Mouse (Mus musculus) midbrain, embryonic 11.5 days (tissue): Measurements from ENCODE around the gene Topors. TPM values are rescaled to one million over a fixed set of nuclear protein-coding genes. Genes with fewer than 3 reads are reported as not detected.

Experiments used
- ATAC-seq: fragments of 200-750 bp; cut with Nextera tagmentation; 2 replicates; pipeline ENCODE4 v1.8.0; 2017; ENCODE audit warnings: moderate TSS enrichment, moderate library complexity; ENCODE audit not compliant: low FRiP score
- DNase-seq: peaks from one replicate; pipeline ENCODE4 v3.0.0; 2015; ENCODE audit warnings: low spot score; ENCODE audit errors: missing footprints
- H3K27ac ChIP-seq: fragments of 300-500 bp; sonication (generic); 2 replicates; pipeline ENCODE4 v1.5.1; 2014; ENCODE audit warnings: low read depth, low read length
- H3K27me3 ChIP-seq: fragments of 300-500 bp; sonication (generic); 2 replicates; pipeline ENCODE4 v1.6.1; 2014; ENCODE audit warnings: mild to moderate bottlenecking, low read length, moderate library complexity, mixed read lengths; ENCODE audit not compliant: control insufficient read depth, insufficient read depth
- H3K36me3 ChIP-seq: fragments of 300-500 bp; sonication (generic); 2 replicates; pipeline ENCODE4 v1.6.1; 2014; ENCODE audit warnings: mild to moderate bottlenecking, low read length, moderate library complexity, mixed read lengths; ENCODE audit not compliant: control insufficient read depth, insufficient read depth
- H3K4me1 ChIP-seq: fragments of 300-500 bp; sonication (generic); 2 replicates; pipeline ENCODE4 v1.6.1; 2014; ENCODE audit warnings: low read length; ENCODE audit not compliant: control insufficient read depth, insufficient read depth
- H3K4me2 ChIP-seq: fragments of 300-500 bp; sonication (generic); 2 replicates; pipeline ENCODE4 v1.6.1; 2014; ENCODE audit warnings: mild to moderate bottlenecking, moderate library complexity
- H3K4me3 ChIP-seq: fragments of 300-500 bp; sonication (generic); 2 replicates; pipeline ENCODE4 v1.5.1; 2014; ENCODE audit warnings: low read depth, low read length
- H3K9ac ChIP-seq: fragments of 300-500 bp; sonication (generic); 2 replicates; pipeline ENCODE4 v1.6.1; 2014; ENCODE audit warnings: low read length
- H3K9me3 ChIP-seq: fragments of 300-500 bp; sonication (generic); 2 replicates; pipeline ENCODE4 v1.6.1; 2016; ENCODE audit warnings: low read length; ENCODE audit not compliant: control insufficient read depth
- WGBS: fragments of 180-500 bp; shearing (Covaris S2); extraction: QIAGEN DNeasy Blood & Tissue Kit; methylation state at CpG from one replicate; pipeline ENCODE4 v1.1.7; 2014; 5-methylcytosine and 5-hydroxymethylcytosine counted together
- polyA plus RNA-seq: library from polyadenylated mRNA; unstranded; fragments of >200 nt; fragmentation: Nextera tagmentation; extraction: Ambion mirVana; gene quantifications from 2 replicates; pipeline ENCODE4 v1.2.1, GENCODE M21; 2014

Topors gene
- polyA plus RNA-seq, 1 experiment from 2014 or later, result 48.9 TPM

- peak; percentile 55 for ATAC-seq
- DNase-seq, result peak; percentile 89
- peaks cover 5% of the 10 kb centered on the region; the same call in 1 of the 2 replicates for H3K4me1 ChIP-seq
- H3K4me3 ChIP-seq, result peak overlapping the region; percentile 34
- WGBS, result 1% methylated on average over 17 of the region's 17 CpGs
- no peaks in the 10 kb centered on the region for H3K9me3 ChIP-seq
- peak overlapping the region; percentile 52 for H3K4me2 ChIP-seq
- H3K27ac ChIP-seq, result no peak overlapping the region
- no peaks in the 10 kb centered on the region for H3K36me3 ChIP-seq
- peak overlapping the region; percentile 35 for H3K9ac ChIP-seq
- no peaks in the 10 kb centered on the region for H3K27me3 ChIP-seq
These were observed 30.9 kb downstream of the Topors start for GRCm38 (mm10) chr4:40238483-40239408.

DNA sequence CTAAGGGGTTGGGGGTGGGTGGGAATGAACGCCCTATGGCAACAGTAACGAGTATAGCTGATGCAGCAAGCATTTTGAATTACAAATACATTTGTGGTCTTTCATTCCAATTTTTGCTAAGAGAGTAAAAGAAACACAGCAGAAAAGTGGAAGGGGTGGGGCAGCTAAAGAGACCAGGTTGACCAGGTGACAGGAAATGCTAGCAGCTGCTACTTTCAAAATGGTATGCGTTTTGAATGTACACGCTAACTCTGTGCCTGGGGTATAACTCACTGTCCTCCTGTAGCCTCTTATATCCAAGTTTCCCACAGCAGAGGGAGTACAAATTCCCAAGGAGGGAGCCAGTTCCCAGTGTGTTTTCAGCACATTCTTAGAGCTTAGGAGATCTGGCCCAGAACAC, 32.8 kb downstream of the Topors start:
- H3K4me2 ChIP-seq, result no peak overlapping the region
- no peaks in the 10 kb centered on the region for H3K9me3 ChIP-seq
- no peak overlapping the region for H3K27ac ChIP-seq
- H3K4me3 ChIP-seq, result no peak overlapping the region
- ATAC-seq, result no peak
- H3K27me3 ChIP-seq, result no peaks in the 10 kb centered on the region
- DNase-seq, result peak; percentile 51
- no peaks in the 10 kb centered on the region for H3K36me3 ChIP-seq
- 90% methylated on average over 4 of the region's 4 CpGs for WGBS
- no peak overlapping the region for H3K9ac ChIP-seq
- H3K4me1 ChIP-seq, result peaks cover 5% of the 10 kb centered on the region; the same call in 1 of the 2 replicates

DNA sequence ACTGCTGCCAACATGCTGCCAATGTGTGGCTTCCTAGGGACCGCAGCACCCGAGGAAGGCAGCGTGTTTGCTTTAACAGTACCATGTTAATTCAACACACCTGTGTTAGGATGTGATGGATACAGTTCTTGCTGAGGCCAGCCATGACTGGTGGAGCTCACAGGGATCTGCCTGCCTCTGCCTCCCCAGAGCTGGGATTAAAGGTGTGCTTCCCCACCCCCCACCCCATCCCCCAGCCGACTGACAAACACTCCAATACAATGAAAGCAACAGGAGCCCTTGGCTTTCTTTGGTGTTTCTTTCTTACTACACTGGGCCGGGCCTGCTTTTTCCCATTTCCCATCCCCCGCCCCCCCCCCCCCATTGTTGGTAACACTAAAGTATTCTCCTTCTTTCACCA, 35.4 kb downstream of the Topors start:
- peak; percentile 4 for DNase-seq
- Histone ChIP-seq H3K4me2 (no peak overlapping the region), H3K9ac (no peak overlapping the region), H3K4me1 (peaks cover 5% of the 10 kb centered on the region; the same call in 1 of the 2 replicates), H3K27me3 (no peaks in the 10 kb centered on the region), H3K9me3 (no peaks in the 10 kb centered on the region), H3K27ac (no peak overlapping the region), H3K36me3 (no peaks in the 10 kb centered on the region), H3K4me3 (no peak overlapping the region)
- 88% methylated on average over 5 of the region's 6 CpGs for WGBS
- no peak for ATAC-seq

- Histone ChIP-seq H3K27ac (no peak overlapping the region), H3K9ac (no peak overlapping the region), H3K4me2 (no peak overlapping the region), H3K9me3 (no peaks in the 10 kb centered on the region), H3K4me1 (no peaks in the 10 kb centered on the region), H3K27me3 (no peaks in the 10 kb centered on the region), H3K36me3 (no peaks in the 10 kb centered on the region), H3K4me3 (no peak overlapping the region)
- DNase-seq, result peak; percentile 31
- ATAC-seq, result no peak
- 96% methylated on average over 7 of the region's 7 CpGs for WGBS
These were observed 36.5 kb downstream of the Topors start for GRCm38 (mm10) chr4:40233062-40233664.

DNA sequence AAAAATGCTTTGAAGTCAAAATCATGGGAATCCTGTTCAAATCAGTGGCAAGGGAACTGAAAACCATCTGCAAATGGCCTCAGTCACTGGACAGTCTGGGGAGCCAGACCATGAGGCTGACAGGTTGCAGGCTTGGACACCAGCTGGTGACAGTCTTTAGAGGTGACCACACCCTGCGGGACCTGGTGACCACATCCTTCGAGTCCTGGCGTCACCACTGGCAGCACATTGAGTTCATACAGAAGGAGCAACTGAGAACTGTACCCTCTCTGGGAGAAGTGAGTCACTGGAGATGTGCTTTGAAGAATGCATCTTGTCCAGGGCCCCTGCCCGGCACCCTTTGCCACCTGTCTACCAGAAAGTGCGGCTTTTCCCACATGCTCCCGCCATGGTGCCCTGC, 39.9 kb downstream of the Topors start:
- ATAC-seq (no peak), DNase-seq (peak; percentile 2)
- 90% methylated on average over 6 of the region's 6 CpGs for WGBS
- H3K4me2 ChIP-seq, result no peak overlapping the region
- no peaks in the 10 kb centered on the region for H3K27me3 ChIP-seq
- H3K9ac ChIP-seq, result no peak overlapping the region
- no peaks in the 10 kb centered on the region for H3K36me3 ChIP-seq
- H3K4me3 ChIP-seq, result no peak overlapping the region
- H3K9me3 ChIP-seq, result no peaks in the 10 kb centered on the region
- H3K27ac ChIP-seq, result no peak overlapping the region
- no peaks in the 10 kb centered on the region for H3K4me1 ChIP-seq

DNA sequence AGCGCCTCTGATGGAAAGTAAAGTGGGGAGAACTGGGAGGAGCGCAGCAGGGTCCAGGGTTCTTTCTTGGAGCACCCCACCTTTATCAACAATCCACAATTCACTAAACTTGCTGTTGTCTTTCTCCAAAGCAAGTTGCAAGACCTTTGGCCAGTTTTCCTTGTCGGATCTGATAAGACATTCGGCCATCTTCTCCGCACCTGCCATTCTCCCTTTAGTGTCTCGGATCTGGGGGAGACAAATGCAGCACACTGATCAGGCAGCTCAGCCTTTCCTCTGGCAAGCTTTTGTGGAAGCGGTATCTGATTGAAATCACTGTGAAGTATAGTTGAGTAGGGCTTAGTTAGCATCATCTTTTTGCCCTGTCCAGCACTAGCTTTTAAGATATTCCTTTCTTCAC, 41.8 kb downstream of the Topors start:
- Histone ChIP-seq H3K9ac (no peak overlapping the region), H3K27me3 (no peaks in the 10 kb centered on the region), H3K4me2 (no peak overlapping the region), H3K36me3 (no peaks in the 10 kb centered on the region), H3K27ac (no peak overlapping the region), H3K9me3 (no peaks in the 10 kb centered on the region), H3K4me1 (no peaks in the 10 kb centered on the region), H3K4me3 (no peak overlapping the region)
- ATAC-seq, result no peak
- DNase-seq, result peak; percentile 39
- WGBS, result 93% methylated on average over 7 of the region's 7 CpGs

GRCm38 (mm10) chr4:40227131-40227530, 42.5 kb downstream of the Topors start:
- Histone ChIP-seq H3K4me1 (no peaks in the 10 kb centered on the region), H3K36me3 (no peaks in the 10 kb centered on the region), H3K4me2 (no peak overlapping the region), H3K9me3 (no peaks in the 10 kb centered on the region), H3K27me3 (no peaks in the 10 kb centered on the region), H3K27ac (no peak overlapping the region), H3K4me3 (no peak overlapping the region), H3K9ac (no peak overlapping the region)
- 88% methylated on average over 11 of the region's 11 CpGs for WGBS
- DNase-seq (no peak), ATAC-seq (no peak)

DNA sequence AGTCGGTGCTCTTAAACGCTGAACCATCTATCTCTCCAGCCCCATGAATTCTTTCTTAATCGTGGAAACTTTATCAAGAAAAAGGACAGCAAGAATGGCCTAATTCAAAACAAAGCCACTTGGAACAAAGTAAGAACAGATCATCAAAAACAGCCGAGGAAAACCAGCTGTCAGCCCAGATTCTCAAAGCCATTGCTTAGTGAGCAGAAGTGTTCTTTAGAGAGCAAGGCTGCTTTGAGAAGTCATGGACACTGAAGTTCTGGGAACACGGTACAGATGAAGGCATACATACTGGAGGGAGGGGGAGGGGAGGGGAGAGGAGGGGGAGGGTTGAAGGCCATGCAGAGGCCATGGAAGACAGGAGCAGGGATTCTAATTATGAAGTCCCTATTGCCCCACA, 43.6 kb downstream of the Topors start:
- Histone ChIP-seq H3K4me1 (no peaks in the 10 kb centered on the region), H3K9ac (no peak overlapping the region), H3K27ac (no peak overlapping the region), H3K27me3 (no peaks in the 10 kb centered on the region), H3K4me2 (no peak overlapping the region), H3K36me3 (no peaks in the 10 kb centered on the region), H3K4me3 (no peak overlapping the region), H3K9me3 (no peaks in the 10 kb centered on the region)
- DNase-seq, result no peak
- ATAC-seq, result no peak
- WGBS, result 83% methylated on average over 5 of the region's 5 CpGs

DNA sequence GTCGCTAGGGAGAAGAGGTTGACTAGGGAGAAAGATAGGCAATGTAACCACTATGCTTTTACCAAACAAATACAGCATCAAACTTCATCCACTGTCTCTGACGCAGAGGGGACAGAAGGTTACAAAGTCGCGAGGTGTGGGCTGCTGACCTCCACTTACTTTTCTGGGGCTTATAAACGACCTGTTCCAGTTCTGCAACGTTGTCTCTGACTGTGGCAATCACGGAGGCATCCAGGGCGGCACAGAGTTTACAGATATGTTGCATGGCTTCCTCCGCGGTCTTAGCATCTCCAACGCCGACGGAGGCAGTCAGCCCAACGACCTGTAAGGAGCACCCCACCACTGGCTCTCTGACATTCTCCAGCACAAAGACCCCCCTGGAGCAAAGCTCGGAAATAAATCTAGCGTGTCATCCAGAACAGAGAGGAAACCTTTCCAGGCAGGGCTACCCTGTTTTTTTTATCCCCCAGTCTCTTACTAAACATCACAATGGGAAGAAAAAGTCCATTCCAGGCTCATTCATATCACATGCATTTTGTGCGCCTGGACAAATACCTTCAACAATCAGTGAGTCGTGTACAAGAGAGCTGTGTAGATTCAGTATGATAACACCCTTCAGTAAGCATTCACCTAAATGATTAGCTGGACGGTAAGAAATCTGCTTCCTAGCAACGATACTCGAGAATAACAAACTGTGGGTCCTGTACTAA, 47.6 kb downstream of the Topors start:
- peak; percentile 82 for DNase-seq
- ATAC-seq, result no peak
- Histone ChIP-seq H3K4me3 (no peak overlapping the region), H3K9me3 (no peaks in the 10 kb centered on the region), H3K9ac (no peak overlapping the region), H3K36me3 (no peaks in the 10 kb centered on the region), H3K27ac (no peak overlapping the region), H3K4me1 (peaks cover 5% of the 10 kb centered on the region; the same call in 1 of the 2 replicates), H3K27me3 (no peaks in the 10 kb centered on the region), H3K4me2 (no peak overlapping the region)
- 47% methylated on average over 21 of the region's 21 CpGs for WGBS
